Mouse (Mus musculus): ENCODE results near the gene Usp25. TPM values are rescaled to one million over a fixed set of nuclear protein-coding genes. Genes with fewer than 3 reads are reported as not detected.

Usp25 gene
- total RNA-seq, 2 experiments from 2014 or later: 20.3 to 23.5 TPM

GRCm38 (mm10) chr16:77030435-77030834 is 16.9 kb downstream of the Usp25 start:
- intact Hi-C loops (cut with DNase I): no loop called here
- DNase-seq: no peak

GRCm38 (mm10) chr16:77034329-77034728 is 20.8 kb downstream of the Usp25 start:
- intact Hi-C loops (cut with DNase I): no loop called here

GRCm38 (mm10) chr16:77034751-77035150 is 21.2 kb downstream of the Usp25 start:
- DNase-seq: no peak
- intact Hi-C loops (cut with DNase I): no loop called here

More at GRCm38 (mm10) chr16:77034329-77034728, 20.8 kb downstream of the Usp25 start:
- DNase-seq: no peak

DNA sequence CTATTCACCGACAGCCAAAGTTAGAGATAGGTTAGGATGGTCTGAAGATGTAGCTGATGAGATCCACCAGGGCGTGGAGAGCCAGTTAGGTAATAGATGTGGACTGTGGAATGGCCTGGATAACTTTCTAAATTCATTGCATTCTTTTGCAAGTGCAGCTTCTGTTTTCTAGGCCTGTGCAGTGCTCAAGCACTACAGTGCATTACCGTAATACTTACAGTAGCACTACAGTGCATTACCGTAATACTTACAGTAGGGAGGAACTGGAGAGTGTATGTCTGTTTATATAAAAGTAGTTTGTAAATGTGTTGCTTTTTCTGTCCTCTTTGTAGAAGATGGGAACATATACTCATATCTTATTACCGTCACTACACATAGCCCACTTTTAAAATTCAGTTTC is 28.1 kb downstream of the Usp25 start:
- DNase-seq: no peak
- intact Hi-C loops (cut with DNase I): no loop called here

- no peak for DNase-seq
- intact Hi-C loops (cut with DNase I): no loop called here
Measured at GRCm38 (mm10) chr16:77043499-77043898, 30.0 kb downstream of the Usp25 start.

GRCm38 (mm10) chr16:77054184-77054583 is 40.7 kb downstream of the Usp25 start:
- intact Hi-C loops (cut with DNase I): no loop called here

DNA sequence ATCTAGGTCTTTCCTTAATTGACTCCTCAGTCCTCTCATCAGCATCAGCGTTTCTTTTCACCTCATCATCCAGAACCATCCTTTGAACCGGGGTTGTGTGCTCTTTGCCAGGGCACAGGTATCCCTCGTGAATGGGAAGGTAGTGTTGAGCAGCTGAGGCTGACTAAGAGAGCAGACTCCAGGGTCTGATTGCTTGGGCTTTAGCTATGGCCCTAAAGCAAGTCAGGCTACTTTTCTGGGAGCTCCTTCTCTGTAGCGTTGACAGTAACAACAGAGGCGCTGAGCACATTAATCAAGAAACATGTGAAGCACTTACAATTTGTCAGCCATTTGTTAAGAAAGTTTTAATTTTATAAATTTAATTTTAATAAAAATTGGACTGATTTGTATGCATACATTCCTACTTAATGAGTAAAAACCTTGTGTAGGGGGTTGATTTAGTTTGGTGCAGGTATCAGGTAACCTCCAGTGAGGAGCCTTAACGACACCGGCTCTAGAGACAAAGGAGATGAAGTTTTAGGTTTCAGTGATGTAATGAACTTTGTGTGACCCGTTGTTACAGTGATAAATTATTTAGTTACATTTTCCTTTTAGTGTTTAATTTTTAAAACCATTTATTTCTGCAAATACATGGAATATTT is 42.1 kb downstream of the Usp25 start:
- intact Hi-C loops (cut with DNase I): no loop called here
- no peak for DNase-seq

More at GRCm38 (mm10) chr16:77054184-77054583, 40.7 kb downstream of the Usp25 start:
- DNase-seq: no peak

- intact Hi-C loops (cut with DNase I): no loop called here
- no peak for DNase-seq
Measured at GRCm38 (mm10) chr16:77056160-77056520, 42.6 kb downstream of the Usp25 start.

- intact Hi-C loops (cut with DNase I): no loop called here
- DNase-seq: peak; percentile 12
Measured at GRCm38 (mm10) chr16:77058567-77058966, 45.1 kb downstream of the Usp25 start.

GRCm38 (mm10) chr16:77060166-77060565 is 46.7 kb downstream of the Usp25 start:
- intact Hi-C loops (cut with DNase I): no loop called here

GRCm38 (mm10) chr16:77063916-77064315 is 50.4 kb downstream of the Usp25 start:
- intact Hi-C loops (cut with DNase I): no loop called here
- DNase-seq: no peak

More at GRCm38 (mm10) chr16:77060166-77060565, 46.7 kb downstream of the Usp25 start:
- peak; percentile 3 for DNase-seq

GRCm38 (mm10) chr16:77076954-77077735 is 63.6 kb downstream of the Usp25 start:
- no peak for DNase-seq
- intact Hi-C loops (cut with DNase I): no loop called here

- DNase-seq: no peak
- intact Hi-C loops (cut with DNase I): no loop called here
Measured at GRCm38 (mm10) chr16:77077736-77078005, 64.2 kb downstream of the Usp25 start.

- DNase-seq: no peak
- intact Hi-C loops (cut with DNase I): no loop called here
Measured at GRCm38 (mm10) chr16:77084071-77084470, 70.6 kb downstream of the Usp25 start.

DNA sequence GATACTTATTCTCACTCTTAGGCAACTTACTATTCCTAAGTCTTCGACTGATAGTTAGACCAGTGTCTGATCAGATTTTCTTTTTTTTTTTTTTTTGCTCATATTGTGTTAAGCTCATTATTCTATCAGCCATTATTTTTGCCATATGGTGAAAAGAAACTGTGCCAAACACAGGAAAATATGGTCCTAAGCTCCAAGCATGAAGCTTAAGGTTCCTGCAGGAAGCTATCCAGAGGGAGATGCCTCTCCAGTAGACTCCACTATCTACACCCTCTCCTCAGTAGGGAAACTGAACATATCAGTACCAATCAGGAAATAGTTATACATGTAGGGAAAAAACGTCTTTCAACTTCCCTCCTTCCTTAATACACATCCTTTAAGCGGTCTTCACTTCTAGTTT is 76.3 kb downstream of the Usp25 start:
- intact Hi-C loops (cut with DNase I): no loop called here

GRCm38 (mm10) chr16:77093526-77093925 is 80.0 kb downstream of the Usp25 start:
- peak; percentile 13 for DNase-seq
- intact Hi-C loops (cut with DNase I): no loop called here

More for the DNA sequence above, 76.3 kb downstream of the Usp25 start:
- DNase-seq: no peak

GRCm38 (mm10) chr16:77095017-77095551 is 81.6 kb downstream of the Usp25 start:
- DNase-seq: no peak
- intact Hi-C loops (cut with DNase I): no loop called here

DNA sequence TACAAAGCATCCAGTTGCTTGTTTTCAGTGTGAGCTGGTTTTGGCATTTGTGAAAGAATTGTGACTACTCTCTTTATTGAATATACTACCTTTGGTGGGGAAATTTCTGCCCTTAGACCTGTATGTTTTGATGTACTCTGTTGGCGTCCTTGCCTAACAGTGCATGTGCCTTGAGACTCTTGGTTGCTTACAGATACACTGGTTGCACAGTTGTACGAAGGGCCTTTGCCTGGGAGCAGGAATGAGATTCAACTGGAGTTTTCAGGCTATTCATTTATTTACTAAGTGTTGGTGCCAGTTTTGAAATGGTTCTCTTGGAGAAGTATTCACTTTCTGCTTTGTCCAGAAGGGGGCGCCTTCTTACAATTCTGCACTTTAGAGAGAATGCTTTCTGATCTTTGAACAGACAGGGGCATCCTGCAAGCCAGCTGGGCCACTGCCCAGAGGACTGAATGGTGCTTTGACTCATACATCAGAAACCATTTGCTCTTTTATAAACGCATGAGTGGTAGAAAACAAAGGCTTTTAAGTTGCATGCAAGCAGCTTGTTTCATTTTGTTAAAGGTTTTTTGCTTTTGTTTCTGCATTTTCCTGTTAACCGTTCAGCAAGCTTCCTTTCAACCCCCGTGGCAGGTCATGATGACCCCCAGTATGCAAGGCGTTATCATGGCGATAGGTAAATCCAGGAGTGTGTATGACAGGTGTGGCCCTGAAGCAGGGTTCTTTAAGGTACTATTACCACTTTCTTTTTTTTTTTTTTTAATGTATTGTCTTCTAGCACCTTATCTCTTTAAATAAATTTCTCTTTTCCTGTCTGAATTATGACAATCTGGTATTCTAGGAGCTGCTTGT is 85.7 kb downstream of the Usp25 start:
- DNase-seq: peak; percentile 96
- intact Hi-C loops (cut with DNase I): no loop called here

DNA sequence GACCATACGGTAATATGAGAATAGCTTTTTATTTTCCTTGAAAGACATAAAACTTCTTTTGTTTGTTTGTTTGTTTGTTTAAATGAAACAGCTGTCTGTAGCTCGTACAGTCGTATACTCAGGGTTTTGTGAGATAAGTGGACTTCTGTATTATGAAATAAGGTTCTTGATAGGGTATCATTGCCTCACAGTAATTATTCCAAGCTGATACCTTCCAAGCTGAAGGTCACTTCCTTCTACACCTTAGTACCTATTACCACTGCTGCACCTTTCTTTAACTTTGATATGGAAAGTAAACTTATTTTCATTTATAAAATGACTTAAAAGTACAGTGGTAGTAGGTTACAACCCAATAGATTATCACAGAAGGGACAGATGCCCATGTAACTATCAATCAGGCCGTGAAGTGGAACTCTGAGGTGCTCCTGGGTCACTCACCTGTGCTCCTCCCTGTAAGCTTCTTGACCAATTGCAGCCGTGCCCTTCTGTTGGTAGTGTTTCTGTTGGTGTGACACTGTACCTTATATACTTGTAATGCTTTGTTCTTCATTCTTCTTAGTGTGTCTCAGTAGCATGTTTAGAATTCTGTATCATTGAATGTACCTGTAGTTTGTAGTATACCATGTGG is 90.2 kb downstream of the Usp25 start:
- intact Hi-C loops (cut with DNase I): no loop called here
- no peak for DNase-seq

- DNase-seq: no peak
- intact Hi-C loops (cut with DNase I): no loop called here
Measured at GRCm38 (mm10) chr16:77111268-77111667, 97.8 kb downstream of the Usp25 start.

DNA sequence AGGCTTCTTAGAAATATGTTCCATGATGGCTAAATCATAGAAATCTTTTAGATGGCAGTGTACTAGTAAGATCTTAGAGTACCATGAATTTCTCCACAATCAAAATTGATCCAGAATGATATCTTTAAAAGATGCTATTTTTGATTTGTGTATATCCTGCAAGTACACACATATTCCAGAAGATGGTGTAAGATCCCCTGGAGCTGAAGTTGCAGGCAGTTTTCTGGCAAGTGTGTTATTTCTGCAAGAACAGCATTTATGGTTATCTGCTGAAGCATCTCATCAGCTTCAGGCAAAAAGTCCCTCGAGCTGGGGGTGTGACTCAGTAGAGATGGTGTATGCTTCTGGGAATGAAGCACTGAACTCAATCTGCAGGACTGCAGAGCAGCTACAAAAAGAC is 112.4 kb downstream of the Usp25 start:
- intact Hi-C loops (cut with DNase I): loop anchor here (5.0 kb wide), 1 partner anchor 1031 kb away; no protein-coding TSS in a partner anchor
- no peak for DNase-seq
